Mouse (Mus musculus) neutrophil, adult 5-6 weeks (primary cell): ENCODE measurements around the gene Olfr279. TPM values are rescaled to one million over a fixed set of nuclear protein-coding genes. Genes with fewer than 3 reads are reported as not detected.

Experiments used
- ATAC-seq: fragments of 151-379, 151-347 bp; 2 replicates; pipeline ENCODE4 v1.8.0; 2017; ENCODE audit warnings: mild to moderate bottlenecking, moderate TSS enrichment; ENCODE audit not compliant: insufficient number of reproducible peaks, poor library complexity, low FRiP score, severe bottlenecking; ENCODE audit errors: extremely low read depth
- total RNA-seq: library from RNA; stranded (forward); fragments of 200-1000 nt; gene quantifications from 2 replicates; pipeline ENCODE4 v1.2.3, GENCODE M21; 2017

The Olfr279 gene
- total RNA-seq, 1 experiment from 2014 or later: not detected

GRCm38 (mm10) chr15:98536828-98537510 is 44.8 kb downstream of the Olfr279 start:
- ATAC-seq: no peak

GRCm38 (mm10) chr15:98537923-98538322 is 45.7 kb downstream of the Olfr279 start:
- ATAC-seq: no peak

GRCm38 (mm10) chr15:98541064-98541463 is 48.9 kb downstream of the Olfr279 start:
- no peak for ATAC-seq

- no peak for ATAC-seq
Measured at GRCm38 (mm10) chr15:98543341-98543740, 51.1 kb downstream of the Olfr279 start.

GRCm38 (mm10) chr15:98545151-98545550 is 52.9 kb downstream of the Olfr279 start:
- ATAC-seq: no peak

- no peak for ATAC-seq
Measured at GRCm38 (mm10) chr15:98546843-98547242, 54.6 kb downstream of the Olfr279 start.

Other genes starting within 250 kb of the Olfr279 start
- gene H1fnt, start 235.1 kb upstream of the Olfr279 start, total RNA-seq: not detected in 2 replicates
- gene Zfp641, start 196.2 kb upstream of the Olfr279 start, total RNA-seq: 0.12 TPM in 1 of 2 replicates, not detected in the other
- gene Olfr285, start 175.0 kb upstream of the Olfr279 start, total RNA-seq: not detected in 2 replicates
- gene Olfr284, start 151.4 kb upstream of the Olfr279 start, total RNA-seq: not detected in 2 replicates
- gene Olfr283, start 111.5 kb upstream of the Olfr279 start, total RNA-seq: not detected in 2 replicates
- not detected in 2 replicates for gene Olfr282, start 61.2 kb upstream of the Olfr279 start, total RNA-seq
- 0.12 TPM in 1 of 2 replicates, not detected in the other for gene Olfr281, start 39.8 kb upstream of the Olfr279 start, total RNA-seq
- gene OR5BS1P, start 22.5 kb upstream of the Olfr279 start, total RNA-seq: not detected in 2 replicates
- not detected in 2 replicates for gene Lalba, start 9.7 kb upstream of the Olfr279 start, total RNA-seq
- gene Kansl2, start 41.9 kb downstream of the Olfr279 start, total RNA-seq: 39.3 and 42.1 TPM in 2 replicates
- gene Ccnt1, start 78.5 kb downstream of the Olfr279 start, total RNA-seq: 105 and 123 TPM in 2 replicates
- gene 4930415O20Rik, start 78.6 kb downstream of the Olfr279 start, total RNA-seq: 1.6 TPM in 1 of 2 replicates, not detected in the other
- gene Adcy6, start 117.7 kb downstream of the Olfr279 start, total RNA-seq: 2.0 and 2.8 TPM in 2 replicates
- not detected in 2 replicates for gene Cacnb3, start 138.4 kb downstream of the Olfr279 start, total RNA-seq
- gene Ddx23, start 170.5 kb downstream of the Olfr279 start, total RNA-seq: 109 and 114 TPM in 2 replicates
- 13.8 and 16.5 TPM in 2 replicates for gene Rnd1, start 185.1 kb downstream of the Olfr279 start, total RNA-seq
- gene Ccdc65, start 215.8 kb downstream of the Olfr279 start, total RNA-seq: not detected in 2 replicates
- gene Fkbp11, start 235.8 kb downstream of the Olfr279 start, total RNA-seq: 5.6 and 10.9 TPM in 2 replicates